Mouse (Mus musculus) myocyte (in vitro differentiated cells): Measurements from ENCODE around the gene Fam222b.

ENCODE experiments used
- MAX ChIP-seq: IDR thresholded peaks from one replicate; pipeline ENCODE4 v1.6.1; 2011; ENCODE audit warnings: low read depth, mild to moderate bottlenecking, control low read depth
- MYOD1 ChIP-seq, 3 experiments: IDR thresholded peaks; one replicate each; pipeline ENCODE4 v1.6.1; 2011; ENCODE audit warnings: control low read depth in 2 of 3, low read depth in 2 of 3, mild to moderate bottlenecking in 2 of 3, moderate library complexity in 1 of 3; ENCODE audit not compliant: insufficient read length in 2 of 3, control insufficient read depth in 1 of 3
- POLR2A ChIP-seq: IDR thresholded peaks from one replicate; pipeline ENCODE4 v1.6.1; 2011; ENCODE audit warnings: low read depth, mild to moderate bottlenecking, control low read depth, moderate library complexity; ENCODE audit not compliant: insufficient read length
- POLR2AphosphoS2 ChIP-seq: IDR thresholded peaks from one replicate; pipeline ENCODE4 v1.6.1; 2011; ENCODE audit warnings: low read depth, control low read depth; ENCODE audit not compliant: insufficient read length
- USF1 ChIP-seq: IDR thresholded peaks from one replicate; pipeline ENCODE4 v1.6.1; 2011; ENCODE audit warnings: low read depth, mild to moderate bottlenecking, control low read depth, moderate library complexity

DNA sequence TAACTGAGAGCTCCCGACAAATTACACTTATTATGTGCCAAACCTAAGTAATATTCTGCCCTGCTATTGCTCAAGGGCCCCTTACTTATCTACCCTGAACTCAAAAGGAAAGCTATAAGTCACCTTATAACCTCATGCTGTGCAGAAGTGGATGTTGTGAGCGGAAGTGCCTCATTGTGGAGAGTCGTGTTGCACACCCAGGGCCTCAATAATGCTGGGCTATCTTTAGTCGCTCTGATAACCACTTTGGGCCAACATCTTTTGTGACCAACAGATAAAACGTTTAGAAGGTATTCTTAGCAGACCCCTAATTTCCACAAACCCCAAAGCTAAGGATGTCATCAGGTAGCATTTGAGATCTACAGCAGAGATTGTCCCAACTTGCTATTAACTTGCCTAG is 46.2 kb downstream of the Fam222b start:
- TF ChIP-seq USF1 (no peak), POLR2A (no peak), POLR2AphosphoS2 (no peak), MYOD1 (IDR thresholded peaks at IDR 0.05; ENCODE audit: control insufficient read depth in 1 of 3, insufficient read length in 2 of 3, low read depth in 2 of 3) (no peak), MAX (no peak)
